Mouse (Mus musculus): Measurements from ENCODE around the gene Kif1a.

DNA sequence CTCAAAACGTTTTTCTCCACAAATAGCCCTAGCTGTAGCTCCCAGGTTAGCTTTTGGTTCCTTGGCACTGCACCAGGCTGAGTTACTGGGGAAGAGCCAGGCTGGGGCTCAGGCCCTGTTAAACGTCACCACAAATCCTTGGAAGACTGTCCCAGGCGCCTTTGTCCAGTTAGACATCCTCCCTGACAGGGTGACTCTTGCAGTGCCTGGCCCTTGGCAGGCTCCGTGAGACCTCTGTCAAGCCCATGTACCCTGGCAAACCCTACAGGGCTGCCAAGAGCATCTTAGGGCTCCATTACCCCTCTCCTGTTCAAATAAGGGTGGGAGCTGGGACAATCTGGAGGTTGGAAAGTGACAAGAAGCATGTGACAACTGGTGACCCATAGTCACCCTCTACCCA is 65.8 kb downstream of the Kif1a start:
- TF ChIP-seq HCFC1 (IDR thresholded peaks at IDR 0.05; ENCODE audit: borderline replicate concordance, insufficient read depth, low read length), result no peak
- TF ChIP-seq MAFK (IDR thresholded peaks at IDR 0.05; ENCODE audit: insufficient read depth, low read depth, low read length), result no peak
- TF ChIP-seq ZNF384 (IDR thresholded peaks at IDR 0.05; ENCODE audit: low read depth, low read length), result no peak

Data from ES-E14 (cell line).